ENCODE assay signal across 8 mouse cellular contexts in the genomic region with DNA sequence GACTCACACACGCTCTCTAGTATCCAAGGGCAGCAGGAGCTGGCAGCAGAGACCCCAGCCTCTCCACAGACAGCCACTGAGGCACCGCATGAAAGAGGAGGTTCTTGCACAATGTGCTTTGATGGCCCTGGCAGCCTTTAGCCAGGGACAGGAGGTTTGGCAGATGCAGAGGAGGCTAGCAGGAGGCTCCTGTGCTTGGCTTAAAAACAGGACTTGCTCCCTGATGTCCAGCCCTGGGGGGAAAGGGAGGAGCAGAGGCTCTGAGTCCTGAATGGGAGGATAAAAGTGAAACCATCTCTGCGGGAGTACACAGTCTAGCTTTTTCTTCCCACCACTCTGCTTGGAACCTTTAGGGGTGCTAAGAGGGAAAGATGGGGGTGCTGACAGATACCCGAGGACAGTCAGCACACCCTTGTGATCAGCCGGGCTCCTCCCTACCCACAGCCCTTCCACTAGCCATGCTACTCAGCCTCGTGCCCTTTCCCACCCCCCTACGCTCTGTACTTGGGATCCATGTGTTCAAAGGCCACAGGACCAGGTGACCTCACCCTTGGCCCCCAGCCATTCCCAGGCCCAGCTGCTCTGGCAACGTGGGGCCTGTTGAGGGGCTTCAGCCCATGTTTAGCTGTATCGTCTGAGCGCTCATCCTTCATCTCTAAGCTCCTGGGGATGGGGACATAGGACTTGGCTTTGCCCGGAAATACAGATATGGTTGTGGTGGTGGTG. TPM values are rescaled to one million over a fixed set of nuclear protein-coding genes. Genes with fewer than 3 reads are reported as not detected.
DNase-seq lines count a peak whose midpoint lies in the region.

No protein-coding gene starts in this region.

- peak; percentile 41 for DNase-seq in gastrocnemius, postnatal 25 days
- no peak for DNase-seq in gastrocnemius, postnatal 14 days
- DNase-seq in NIH3T3 (ENCODE audit: low read depth), result peak; percentile 28
- peak; percentile 50 for DNase-seq in fat pad, adult 2 months (ENCODE audit: extremely low read depth, low read depth, low spot score)
- DNase-seq in kidney, postnatal 25 days, result peak; percentile 67 to 85
- DNase-seq in frontal cortex, postnatal 14 days (ENCODE audit: low spot score in 2 of 2), result no peak
- DNase-seq in frontal cortex, postnatal 10 days (ENCODE audit: low spot score in 2 of 2), result no peak
- no peak for DNase-seq in lung, postnatal 14 days

- intact Hi-C loops in gastrocnemius, postnatal 14 days (cut with DNase I; ENCODE audit: low total_unique reads), result no loop called here

RNA-seq across cellular contexts. Expression of a gene that starts 12.6 kb away (rescaled TPM):
- total RNA-seq in gastrocnemius, postnatal 25 days (2021), result 1 to 10 TPM; 2.8 TPM
- 1 to 10 TPM; 5.8 to 6.2 TPM for total RNA-seq in gastrocnemius, postnatal 14 days (2021)

RNA-seq across cellular contexts. Expression of a gene that starts 13.5 kb away (rescaled TPM):
- total RNA-seq in gastrocnemius, postnatal 25 days (2021), result 1 to 10 TPM; 4.2 TPM
- total RNA-seq in gastrocnemius, postnatal 14 days (2021), result 1 to 10 TPM; 4.9 to 5.0 TPM

RNA-seq across cellular contexts. Expression of a gene that starts 52.0 kb away (rescaled TPM):
- 100 to 1,000 TPM; 121 to 136 TPM for total RNA-seq in gastrocnemius, postnatal 25 days (2021)
- total RNA-seq in gastrocnemius, postnatal 14 days (2021), result 10 to 100 TPM; 68.8 to 85.3 TPM

Comparison
In these comparisons a context has a peak if more than half of its experiments do, and no peak if none do; other contexts are left out.
1. DNase-seq: peak in gastrocnemius, postnatal 25 days (single experiment), NIH3T3 (single experiment), fat pad, adult 2 months (single experiment) and kidney, postnatal 25 days (2 of 2); none in gastrocnemius, postnatal 14 days (single experiment), frontal cortex, postnatal 14 days (0 of 2), frontal cortex, postnatal 10 days (0 of 2) and lung, postnatal 14 days (single experiment).